Mouse (Mus musculus): ENCODE measurements around the gene Sytl3.

DNA sequence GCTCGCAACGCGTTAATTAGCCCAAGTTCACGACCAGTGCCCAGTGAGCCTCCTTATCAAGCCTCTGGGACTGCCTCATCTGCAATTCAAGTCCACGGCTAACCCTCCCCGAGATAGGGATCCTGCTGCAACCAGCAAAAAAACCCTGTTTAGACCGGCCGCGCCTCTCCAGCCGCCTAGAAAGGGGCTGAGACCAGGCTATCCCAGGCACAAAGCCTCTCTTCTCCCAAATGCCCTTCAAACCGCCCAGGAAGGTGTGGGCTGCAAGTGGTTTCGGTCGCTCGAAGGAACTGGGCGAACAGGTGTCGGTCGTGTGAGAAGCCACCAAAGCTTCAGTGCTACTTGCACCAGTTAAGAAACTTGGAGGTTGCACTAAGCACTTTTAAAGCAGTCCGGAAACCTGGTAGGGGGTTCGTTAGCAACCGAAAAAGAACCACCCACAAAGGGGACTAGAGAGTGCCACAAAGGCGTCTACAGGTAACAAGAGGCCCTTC is 123.2 kb downstream of the Sytl3 start:
- TF ChIP-seq POLR2A (IDR thresholded peaks at IDR 0.05; ENCODE audit: low read depth, low read length) = no peak
- TF ChIP-seq CTCF (conservative IDR thresholded peaks at IDR 0.05; ENCODE audit: insufficient read depth, insufficient read length, low read depth, low read length) = no peak

Data from kidney, adult 2 months (tissue).